Mouse (Mus musculus): ENCODE measurements around the gene Gm28308. TPM values are rescaled to one million over a fixed set of nuclear protein-coding genes. Genes with fewer than 3 reads are reported as not detected.
A peak's percentile ranks its signal among the peaks of the same experiment; 100 is the strongest.

Gm28308 gene
- polyA plus RNA-seq, 1 experiment from 2014 or later = not detected

- WGBS = 2% methylated on average over 23 of the region's 23 CpGs
- no peak overlapping the region for H3K4me2 ChIP-seq (ENCODE audit: low read depth, low read length)
- H3K27me3 ChIP-seq (ENCODE audit: control insufficient read depth, insufficient read depth, low read length) = peaks cover 96% of the 10 kb centered on the region
These were observed 34.9 kb upstream of the Gm28308 start for GRCm38 (mm10) chr6:52247766-52248637.

GRCm38 (mm10) chr6:52246916-52247315 is 33.8 kb upstream of the Gm28308 start:
- H3K9me3 ChIP-seq (replicated peaks; ENCODE audit: control insufficient read depth, low read length) = no peaks in the 10 kb centered on the region
- no peaks in the 10 kb centered on the region for H3K36me3 ChIP-seq (ENCODE audit: control insufficient read depth, insufficient read depth)
- 4% methylated on average over 3 of the region's 3 CpGs for WGBS
- no peak overlapping the region for H3K27ac ChIP-seq (ENCODE audit: low read length)
- no peak overlapping the region for H3K9ac ChIP-seq (ENCODE audit: low read length)
- peaks cover 97% of the 10 kb centered on the region for H3K27me3 ChIP-seq (ENCODE audit: control insufficient read depth, insufficient read depth, low read length)
- H3K4me1 ChIP-seq (ENCODE audit: control insufficient read depth, insufficient read depth, low read length) = 0 out of 2 replicates have a peak, but pooled peaks cover 3% of the 10 kb centered on the region
- ATAC-seq (replicated peaks; ENCODE audit: extremely low read depth, insufficient read depth, low FRiP score) = no peak
- no peak overlapping the region for H3K4me2 ChIP-seq (ENCODE audit: low read depth, low read length)
- H3K4me3 ChIP-seq (ENCODE audit: low read length) = no peak overlapping the region

More at GRCm38 (mm10) chr6:52247766-52248637, 34.9 kb upstream of the Gm28308 start:
- H3K9me3 ChIP-seq (replicated peaks; ENCODE audit: control insufficient read depth, low read length) = no peaks in the 10 kb centered on the region
- 0 out of 2 replicates have a peak, but pooled peaks cover 3% of the 10 kb centered on the region for H3K4me1 ChIP-seq (ENCODE audit: control insufficient read depth, insufficient read depth, low read length)
- no peak overlapping the region for H3K27ac ChIP-seq (ENCODE audit: low read length)
- no peak overlapping the region for H3K4me3 ChIP-seq (ENCODE audit: low read length)
- H3K36me3 ChIP-seq (ENCODE audit: control insufficient read depth, insufficient read depth) = no peaks in the 10 kb centered on the region
- no peak for ATAC-seq (replicated peaks; ENCODE audit: extremely low read depth, insufficient read depth, low FRiP score)
- no peak overlapping the region for H3K9ac ChIP-seq (ENCODE audit: low read length)

GRCm38 (mm10) chr6:52246403-52246803 is 33.3 kb upstream of the Gm28308 start:
- Histone ChIP-seq H3K27ac (ENCODE audit: low read length) (no peak overlapping the region), H3K4me1 (ENCODE audit: control insufficient read depth, insufficient read depth, low read length) (0 out of 2 replicates have a peak, but pooled peaks cover 3% of the 10 kb centered on the region), H3K36me3 (ENCODE audit: control insufficient read depth, insufficient read depth) (no peaks in the 10 kb centered on the region), H3K4me3 (ENCODE audit: low read length) (no peak overlapping the region), H3K27me3 (ENCODE audit: control insufficient read depth, insufficient read depth, low read length) (peaks cover 97% of the 10 kb centered on the region), H3K9me3 (replicated peaks; ENCODE audit: control insufficient read depth, low read length) (no peaks in the 10 kb centered on the region), H3K9ac (ENCODE audit: low read length) (no peak overlapping the region), H3K4me2 (ENCODE audit: low read depth, low read length) (no peak overlapping the region)
- under 1% methylated on average over 26 of the region's 26 CpGs for WGBS
- ATAC-seq (replicated peaks; ENCODE audit: extremely low read depth, insufficient read depth, low FRiP score) = no peak

- ATAC-seq (replicated peaks; ENCODE audit: extremely low read depth, insufficient read depth, low FRiP score) = no peak
- H3K9ac ChIP-seq (ENCODE audit: low read length) = no peak within 1 kb of the TSS
- H3K36me3 ChIP-seq (ENCODE audit: control insufficient read depth, insufficient read depth) = no peaks in the 10 kb centered on the region
- 2% methylated on average over 20 of the region's 20 CpGs for WGBS
- 0 out of 2 replicates have a peak, but pooled peaks cover 3% of the 10 kb centered on the region for H3K4me1 ChIP-seq (ENCODE audit: control insufficient read depth, insufficient read depth, low read length)
- H3K27ac ChIP-seq (ENCODE audit: low read length) = no peak within 1 kb of the TSS
- H3K4me2 ChIP-seq (ENCODE audit: low read depth, low read length) = peak within 1 kb of the TSS; percentile 30; the same call in 1 of the 2 replicates
- H3K9me3 ChIP-seq (replicated peaks; ENCODE audit: control insufficient read depth, low read length) = no peaks in the 10 kb centered on the region
- H3K27me3 ChIP-seq (ENCODE audit: control insufficient read depth, insufficient read depth, low read length) = peaks cover 97% of the 10 kb centered on the region
- H3K4me3 ChIP-seq (ENCODE audit: low read length) = no peak within 1 kb of the TSS
These were observed 32.6 kb upstream of the Gm28308 start, which contains the start of gene Hoxa11 for GRCm38 (mm10) chr6:52245757-52246142. TSS of gene Hoxa11 (minus strand) at chr6:52245810.

GRCm38 (mm10) chr6:52245040-52245756 is 32.1 kb upstream of the Gm28308 start:
- no peak overlapping the region for H3K4me3 ChIP-seq (ENCODE audit: low read length)
- no peak for ATAC-seq (replicated peaks; ENCODE audit: extremely low read depth, insufficient read depth, low FRiP score)
- no peak overlapping the region for H3K27ac ChIP-seq (ENCODE audit: low read length)
- H3K36me3 ChIP-seq (ENCODE audit: control insufficient read depth, insufficient read depth) = no peaks in the 10 kb centered on the region
- peak overlapping the region; percentile 30; the same call in 1 of the 2 replicates for H3K4me2 ChIP-seq (ENCODE audit: low read depth, low read length)
- WGBS = under 1% methylated on average over 67 of the region's 71 CpGs
- peaks cover 98% of the 10 kb centered on the region for H3K27me3 ChIP-seq (ENCODE audit: control insufficient read depth, insufficient read depth, low read length)
- no peak overlapping the region for H3K9ac ChIP-seq (ENCODE audit: low read length)
- no peaks in the 10 kb centered on the region for H3K9me3 ChIP-seq (replicated peaks; ENCODE audit: control insufficient read depth, low read length)
- 0 out of 2 replicates have a peak, but pooled peaks cover 3% of the 10 kb centered on the region for H3K4me1 ChIP-seq (ENCODE audit: control insufficient read depth, insufficient read depth, low read length)

- Histone ChIP-seq H3K36me3 (ENCODE audit: control insufficient read depth, insufficient read depth) (no peaks in the 10 kb centered on the region), H3K4me2 (ENCODE audit: low read depth, low read length) (peak overlapping the region; percentile 30; the same call in 1 of the 2 replicates), H3K9ac (ENCODE audit: low read length) (no peak overlapping the region), H3K27me3 (ENCODE audit: control insufficient read depth, insufficient read depth, low read length) (peaks cover 98% of the 10 kb centered on the region), H3K4me1 (ENCODE audit: control insufficient read depth, insufficient read depth, low read length) (0 out of 2 replicates have a peak, but pooled peaks cover 3% of the 10 kb centered on the region), H3K4me3 (ENCODE audit: low read length) (no peak overlapping the region), H3K27ac (ENCODE audit: low read length) (no peak overlapping the region), H3K9me3 (replicated peaks; ENCODE audit: control insufficient read depth, low read length) (no peaks in the 10 kb centered on the region)
- no peak for ATAC-seq (replicated peaks; ENCODE audit: extremely low read depth, insufficient read depth, low FRiP score)
- WGBS = 2% methylated on average over 23 of the region's 23 CpGs
These were observed 31.4 kb upstream of the Gm28308 start for GRCm38 (mm10) chr6:52244471-52245039.

GRCm38 (mm10) chr6:52243681-52244121 is 30.6 kb upstream of the Gm28308 start:
- Histone ChIP-seq H3K27me3 (ENCODE audit: control insufficient read depth, insufficient read depth, low read length) (peaks cover 95% of the 10 kb centered on the region), H3K9me3 (replicated peaks; ENCODE audit: control insufficient read depth, low read length) (no peaks in the 10 kb centered on the region), H3K4me2 (ENCODE audit: low read depth, low read length) (no peak overlapping the region), H3K4me3 (ENCODE audit: low read length) (no peak overlapping the region), H3K4me1 (ENCODE audit: control insufficient read depth, insufficient read depth, low read length) (0 out of 2 replicates have a peak, but pooled peaks cover 3% of the 10 kb centered on the region), H3K9ac (ENCODE audit: low read length) (no peak overlapping the region), H3K27ac (ENCODE audit: low read length) (no peak overlapping the region), H3K36me3 (ENCODE audit: control insufficient read depth, insufficient read depth) (no peaks in the 10 kb centered on the region)
- WGBS = 2% methylated on average over 12 of the region's 12 CpGs
- ATAC-seq (replicated peaks; ENCODE audit: extremely low read depth, insufficient read depth, low FRiP score) = no peak

- peaks cover 94% of the 10 kb centered on the region for H3K27me3 ChIP-seq (ENCODE audit: control insufficient read depth, insufficient read depth, low read length)
- ATAC-seq (replicated peaks; ENCODE audit: extremely low read depth, insufficient read depth, low FRiP score) = no peak
These were observed 29.7 kb upstream of the Gm28308 start for GRCm38 (mm10) chr6:52242801-52243332.

More at GRCm38 (mm10) chr6:52242801-52243332, 29.7 kb upstream of the Gm28308 start:
- Histone ChIP-seq H3K9me3 (replicated peaks; ENCODE audit: control insufficient read depth, low read length) (no peaks in the 10 kb centered on the region), H3K27ac (ENCODE audit: low read length) (no peak overlapping the region), H3K4me1 (ENCODE audit: control insufficient read depth, insufficient read depth, low read length) (0 out of 2 replicates have a peak, but pooled peaks cover 3% of the 10 kb centered on the region), H3K4me2 (ENCODE audit: low read depth, low read length) (no peak overlapping the region), H3K9ac (ENCODE audit: low read length) (no peak overlapping the region), H3K36me3 (ENCODE audit: control insufficient read depth, insufficient read depth) (no peaks in the 10 kb centered on the region), H3K4me3 (ENCODE audit: low read length) (no peak overlapping the region)
- 4% methylated on average over 4 of the region's 4 CpGs for WGBS

Measured in heart, embryonic 16.5 days (tissue).